Mouse (Mus musculus): ENCODE measurements around the gene Inpp1.

- TF ChIP-seq CTCF (IDR thresholded peaks at IDR 0.05; ENCODE audit: control insufficient read depth, insufficient read depth, insufficient replicate concordance, low read depth, low read length) (no peak), POLR2A (IDR thresholded peaks at IDR 0.05; ENCODE audit: control insufficient read depth, low read depth, low read length) (no peak)
Measured at GRCm38 (mm10) chr1:52765176-52766111, 52.0 kb downstream of the Inpp1 start.

Measured in testis, adult 2 months (tissue).